Mouse (Mus musculus): ENCODE measurements around the gene C1s2.
A peak's percentile ranks its signal among the peaks of the same experiment; 100 is the strongest.
"Not testable (repeated sequence)": the region's sequence is repeated elsewhere in the genome, so short reads cannot be mapped to it uniquely, and the experiment has no call there.

The C1s2 gene

GRCm38 (mm10) chr6:124636858-124637460 is 1.1 kb upstream of the C1s2 start:
- peak; percentile 15 for DNase-seq

- no peak for DNase-seq
Observed at GRCm38 (mm10) chr6:124630763-124631162, 5.1 kb downstream of the C1s2 start.

GRCm38 (mm10) chr6:124626184-124626583 is 9.7 kb downstream of the C1s2 start:
- not testable (repeated sequence) for DNase-seq

GRCm38 (mm10) chr6:124625612-124626011 is 10.3 kb downstream of the C1s2 start:
- DNase-seq, result no peak

- no peak for DNase-seq
Observed at GRCm38 (mm10) chr6:124602031-124602430, 33.9 kb downstream of the C1s2 start.

- no peak for DNase-seq
Observed at GRCm38 (mm10) chr6:124593121-124593520, 42.8 kb downstream of the C1s2 start.

GRCm38 (mm10) chr6:124592186-124592700 is 43.6 kb downstream of the C1s2 start:
- peak; percentile 9 for DNase-seq

GRCm38 (mm10) chr6:124588771-124589170 is 47.1 kb downstream of the C1s2 start:
- no peak for DNase-seq

GRCm38 (mm10) chr6:124586266-124586665 is 49.6 kb downstream of the C1s2 start:
- DNase-seq, result no peak

- no peak for DNase-seq
Observed at GRCm38 (mm10) chr6:124585761-124586160, 50.1 kb downstream of the C1s2 start.

GRCm38 (mm10) chr6:124584935-124585334 is 51.0 kb downstream of the C1s2 start:
- no peak for DNase-seq

- DNase-seq, result no peak
Observed at GRCm38 (mm10) chr6:124582231-124582630, 53.7 kb downstream of the C1s2 start.

- peak; percentile 12 for DNase-seq
Observed at GRCm38 (mm10) chr6:124580155-124580554, 55.7 kb downstream of the C1s2 start.

GRCm38 (mm10) chr6:124575155-124575678 is 60.7 kb downstream of the C1s2 start:
- not testable (repeated sequence) for DNase-seq
